Mouse (Mus musculus) small intestine, adult 2 months (tissue): ENCODE results near the gene AW549877. TPM values are rescaled to one million over a fixed set of nuclear protein-coding genes. Genes with fewer than 3 reads are reported as not detected.

Experiments used
- H3K27ac ChIP-seq: fragments of 200-500 bp; 2 replicates; pipeline ENCODE4 v1.5.1; 2012; ENCODE audit warnings: low read depth, low read length, control low read depth, inconsistent platforms; ENCODE audit not compliant: insufficient read depth
- H3K27me3 ChIP-seq: fragments of 200-500 bp; 2 replicates; pipeline ENCODE4 v1.6.1; 2012; ENCODE audit warnings: mild to moderate bottlenecking, moderate library complexity, low read length, inconsistent platforms; ENCODE audit not compliant: control insufficient read depth, insufficient read depth
- H3K36me3 ChIP-seq: fragments of 200-500 bp; 2 replicates; pipeline ENCODE4 v1.6.1; 2012; ENCODE audit warnings: mild to moderate bottlenecking, low read length, control low read depth, inconsistent platforms; ENCODE audit not compliant: control insufficient read depth, insufficient read depth
- H3K4me1 ChIP-seq: fragments of 200-500 bp; 2 replicates; pipeline ENCODE4 v1.6.1; 2012; ENCODE audit warnings: low read length, inconsistent platforms, mixed read lengths; ENCODE audit not compliant: control insufficient read depth, insufficient read depth, insufficient read length
- H3K4me3 ChIP-seq: fragments of 200-500 bp; 2 replicates; pipeline ENCODE4 v1.5.1; 2012; ENCODE audit warnings: low read depth, mild to moderate bottlenecking, control low read depth, inconsistent platforms, low read length, moderate library complexity
- CTCF ChIP-seq: fragments of 200-500 bp; IDR thresholded peaks from 2 replicates; pipeline ENCODE4 v1.5.1; 2012; ENCODE audit warnings: low read depth, mild to moderate bottlenecking, control low read depth, inconsistent platforms, low read length, moderate library complexity, mixed read lengths; ENCODE audit not compliant: insufficient replicate concordance, insufficient read length; ENCODE audit errors: extremely low read depth
- POLR2A ChIP-seq: fragments of 200-500 bp; IDR thresholded peaks from 2 replicates; pipeline ENCODE4 v1.6.1; 2012; ENCODE audit warnings: low read depth, mild to moderate bottlenecking, control low read depth, inconsistent platforms, low read length, moderate library complexity
- WGBS: fragments of 180-500 bp; shearing (Covaris S2); methylation state at CpG from one replicate; pipeline ENCODE4 v1.1.7; 2018; 5-methylcytosine and 5-hydroxymethylcytosine counted together
- polyA plus RNA-seq: library from polyadenylated mRNA; depleted of rRNA; stranded (reverse); fragments of >200 nt; gene quantifications from 2 replicates; pipeline ENCODE4 v1.2.3, GENCODE M21; 2012; rRNA removed

Gene AW549877
- 1.2 and 3.0 TPM in 2 replicates for polyA plus RNA-seq

- TF ChIP-seq CTCF (no peak), POLR2A (peak; percentile 68; the same call in 1 of the 2 replicates)
- Histone ChIP-seq H3K36me3 (peaks cover 10% of the 10 kb centered on the region), H3K27me3 (no peaks in the 10 kb centered on the region), H3K4me1 (no peaks in the 10 kb centered on the region), H3K4me3 (peak within 1 kb of the TSS; percentile 71), H3K27ac (peak within 1 kb of the TSS; percentile 97)
- WGBS = under 1% methylated on average over 61 of the region's 61 CpGs
These were observed at the start of gene AW549877 for GRCm38 (mm10) chr15:3995448-3996266. TSS of gene AW549877 (minus strand) at chr15:3995744.

GRCm38 (mm10) chr15:4043032-4043471, 47.5 kb upstream of the AW549877 start:
- H3K36me3 ChIP-seq = peaks cover 15% of the 10 kb centered on the region
- no peaks in the 10 kb centered on the region for H3K4me1 ChIP-seq
- 25% methylated on average over 4 of the region's 4 CpGs for WGBS
- no peak overlapping the region for H3K27ac ChIP-seq
- no peak for TF ChIP-seq POLR2A
- TF ChIP-seq CTCF = peak; percentile 55; the same call in 1 of the 2 replicates
- peak overlapping the region; percentile 32; the same call in 1 of the 2 replicates for H3K4me3 ChIP-seq
- no peaks in the 10 kb centered on the region for H3K27me3 ChIP-seq

- H3K4me3 ChIP-seq = no peak overlapping the region
- H3K27me3 ChIP-seq = no peaks in the 10 kb centered on the region
- TF ChIP-seq CTCF = no peak
- no peak for TF ChIP-seq POLR2A
- peaks cover 13% of the 10 kb centered on the region for H3K36me3 ChIP-seq
- 69% methylated on average over 3 of the region's 3 CpGs for WGBS
- no peaks in the 10 kb centered on the region for H3K4me1 ChIP-seq
- no peak overlapping the region for H3K27ac ChIP-seq
These were observed 46.9 kb upstream of the AW549877 start for GRCm38 (mm10) chr15:4042423-4042822.

- H3K27me3 ChIP-seq = no peaks in the 10 kb centered on the region
- H3K36me3 ChIP-seq = peaks cover 6% of the 10 kb centered on the region
- 33% methylated on average over 3 of the region's 3 CpGs for WGBS
- peaks cover 9% of the 10 kb centered on the region; the same call in 1 of the 2 replicates for H3K4me1 ChIP-seq
- peak overlapping the region; percentile 70 for H3K27ac ChIP-seq
- no peak overlapping the region for H3K4me3 ChIP-seq
- no peak for TF ChIP-seq CTCF
- TF ChIP-seq POLR2A = no peak
These were observed 37.8 kb upstream of the AW549877 start for GRCm38 (mm10) chr15:4033168-4034004.

- Histone ChIP-seq H3K27ac (no peak overlapping the region), H3K4me1 (peaks cover 11% of the 10 kb centered on the region; the same call in 1 of the 2 replicates), H3K4me3 (no peak overlapping the region), H3K27me3 (no peaks in the 10 kb centered on the region), H3K36me3 (no peaks in the 10 kb centered on the region)
- no peak for TF ChIP-seq POLR2A
These were observed 33.4 kb upstream of the AW549877 start for GRCm38 (mm10) chr15:4028960-4029359.

- no peak overlapping the region for H3K27ac ChIP-seq
- no peak overlapping the region for H3K4me3 ChIP-seq
- WGBS = 87% methylated on average over 6 of the region's 6 CpGs
- H3K27me3 ChIP-seq = no peaks in the 10 kb centered on the region
- no peak for TF ChIP-seq CTCF
- no peak for TF ChIP-seq POLR2A
- H3K4me1 ChIP-seq = peaks cover 8% of the 10 kb centered on the region; the same call in 1 of the 2 replicates
- H3K36me3 ChIP-seq = no peaks in the 10 kb centered on the region
These were observed 32.8 kb upstream of the AW549877 start for GRCm38 (mm10) chr15:4028411-4028700.

- no peak for TF ChIP-seq POLR2A
- TF ChIP-seq CTCF = no peak
- WGBS = 25% methylated on average over 6 of the region's 6 CpGs
- Histone ChIP-seq H3K36me3 (no peaks in the 10 kb centered on the region), H3K27me3 (no peaks in the 10 kb centered on the region), H3K27ac (peak overlapping the region; percentile 2; the same call in 1 of the 2 replicates), H3K4me3 (peak overlapping the region; percentile 80), H3K4me1 (peaks cover 5% of the 10 kb centered on the region; the same call in 1 of the 2 replicates)
These were observed 32.3 kb upstream of the AW549877 start for GRCm38 (mm10) chr15:4027671-4028410.
